Mouse (Mus musculus): ENCODE measurements around the gene Dmap1. TPM values are rescaled to one million over a fixed set of nuclear protein-coding genes. Genes with fewer than 3 reads are reported as not detected.
A peak's percentile ranks its signal among the peaks of the same experiment; 100 is the strongest.

The Dmap1 gene
- polyA plus RNA-seq, 1 experiment from 2014 or later, result 72.1 TPM

- no peak overlapping the region for H3K4me2 ChIP-seq (replicated peaks)
- ATAC-seq (ENCODE audit: low FRiP score), result peak; percentile 59; the same call in 1 of the 2 replicates
- H3K36me3 ChIP-seq, result peaks cover 40% of the 10 kb centered on the region
- H3K27me3 ChIP-seq, result no peaks in the 10 kb centered on the region
- no peak overlapping the region for H3K27ac ChIP-seq
- H3K9ac ChIP-seq, result no peak overlapping the region
- 57% methylated on average over 9 of the region's 9 CpGs for WGBS
- no peaks in the 10 kb centered on the region for H3K9me3 ChIP-seq (replicated peaks)
- H3K4me3 ChIP-seq, result no peak overlapping the region
- peaks cover 6% of the 10 kb centered on the region for H3K4me1 ChIP-seq
Measured at GRCm38 (mm10) chr4:117672042-117672441, 10.0 kb downstream of the Dmap1 start.

GRCm38 (mm10) chr4:117669874-117670273 lies 12.2 kb downstream of the Dmap1 start:
- Histone ChIP-seq H3K9ac (no peak overlapping the region), H3K27ac (no peak overlapping the region), H3K4me3 (no peak overlapping the region), H3K9me3 (replicated peaks) (no peaks in the 10 kb centered on the region), H3K4me1 (peaks cover 12% of the 10 kb centered on the region), H3K36me3 (peaks cover 21% of the 10 kb centered on the region), H3K4me2 (replicated peaks) (no peak overlapping the region), H3K27me3 (no peaks in the 10 kb centered on the region)
- no peak for ATAC-seq (ENCODE audit: low FRiP score)
- WGBS, result 81% methylated on average over 7 of the region's 7 CpGs

GRCm38 (mm10) chr4:117666054-117666453 lies 16.0 kb downstream of the Dmap1 start:
- 66% methylated on average over 8 of the region's 8 CpGs for WGBS
- peaks cover 9% of the 10 kb centered on the region; the same call in 1 of the 2 replicates for H3K4me1 ChIP-seq
- no peak overlapping the region for H3K9ac ChIP-seq
- no peaks in the 10 kb centered on the region for H3K36me3 ChIP-seq
- no peak overlapping the region for H3K4me2 ChIP-seq (replicated peaks)
- ATAC-seq (ENCODE audit: low FRiP score), result 0 out of 2 replicates have a peak, but pooled peaks have one; percentile 35
- H3K27ac ChIP-seq, result 0 out of 2 replicates have a peak overlapping the region, but pooled peaks have one; percentile 36
- H3K4me3 ChIP-seq, result no peak overlapping the region
- H3K9me3 ChIP-seq (replicated peaks), result no peaks in the 10 kb centered on the region
- H3K27me3 ChIP-seq, result no peaks in the 10 kb centered on the region

GRCm38 (mm10) chr4:117665531-117665930 lies 16.5 kb downstream of the Dmap1 start:
- Histone ChIP-seq H3K4me2 (replicated peaks) (no peak overlapping the region), H3K27ac (peak overlapping the region; percentile 80), H3K9ac (no peak overlapping the region), H3K36me3 (no peaks in the 10 kb centered on the region), H3K9me3 (replicated peaks) (no peaks in the 10 kb centered on the region), H3K4me3 (no peak overlapping the region), H3K4me1 (peaks cover 9% of the 10 kb centered on the region; the same call in 1 of the 2 replicates), H3K27me3 (no peaks in the 10 kb centered on the region)
- no peak for ATAC-seq (ENCODE audit: low FRiP score)
- 69% methylated on average over 7 of the region's 7 CpGs for whole genome bisulfite sequencing

- peak; percentile 71 for ATAC-seq (ENCODE audit: low FRiP score)
- H3K36me3 ChIP-seq, result no peaks in the 10 kb centered on the region
- H3K9me3 ChIP-seq (replicated peaks), result no peaks in the 10 kb centered on the region
- H3K9ac ChIP-seq, result no peak overlapping the region
- H3K4me3 ChIP-seq, result no peak overlapping the region
- H3K27me3 ChIP-seq, result no peaks in the 10 kb centered on the region
- 68% methylated on average over 10 of the region's 10 CpGs for WGBS
- H3K4me1 ChIP-seq, result peaks cover 9% of the 10 kb centered on the region; the same call in 1 of the 2 replicates
- no peak overlapping the region for H3K4me2 ChIP-seq (replicated peaks)
- peak overlapping the region; percentile 80; the same call in 1 of the 2 replicates for H3K27ac ChIP-seq
Measured at GRCm38 (mm10) chr4:117664411-117665137, 17.5 kb downstream of the Dmap1 start.

- no peaks in the 10 kb centered on the region for H3K27me3 ChIP-seq
- no peaks in the 10 kb centered on the region for H3K36me3 ChIP-seq
- H3K4me3 ChIP-seq, result no peak overlapping the region
- no peak overlapping the region for H3K4me2 ChIP-seq (replicated peaks)
- H3K4me1 ChIP-seq, result peaks cover 42% of the 10 kb centered on the region
- H3K27ac ChIP-seq, result 0 out of 2 replicates have a peak overlapping the region, but pooled peaks have one; percentile 71
- no peak for ATAC-seq (ENCODE audit: low FRiP score)
- H3K9ac ChIP-seq, result no peak overlapping the region
- 97% methylated on average over 5 of the region's 5 CpGs for WGBS
- H3K9me3 ChIP-seq (replicated peaks), result no peaks in the 10 kb centered on the region
Measured at GRCm38 (mm10) chr4:117660001-117660400, 22.1 kb downstream of the Dmap1 start.

- Histone ChIP-seq H3K4me2 (replicated peaks) (no peak overlapping the region), H3K4me1 (peaks cover 51% of the 10 kb centered on the region), H3K9ac (no peak overlapping the region), H3K27ac (peak overlapping the region; percentile 71), H3K27me3 (no peaks in the 10 kb centered on the region), H3K4me3 (no peak overlapping the region), H3K36me3 (no peaks in the 10 kb centered on the region), H3K9me3 (replicated peaks) (no peaks in the 10 kb centered on the region)
- ATAC-seq (ENCODE audit: low FRiP score), result peak; percentile 51; the same call in 1 of the 2 replicates
- WGBS, result 59% methylated on average over 14 of the region's 14 CpGs
Measured at GRCm38 (mm10) chr4:117658582-117659444, 23.3 kb downstream of the Dmap1 start.

GRCm38 (mm10) chr4:117657646-117658045 lies 24.4 kb downstream of the Dmap1 start:
- no peaks in the 10 kb centered on the region for H3K36me3 ChIP-seq
- no peak overlapping the region for H3K4me2 ChIP-seq (replicated peaks)
- H3K4me3 ChIP-seq, result no peak overlapping the region
- H3K9ac ChIP-seq, result no peak overlapping the region
- peaks cover 56% of the 10 kb centered on the region for H3K4me1 ChIP-seq
- no peaks in the 10 kb centered on the region for H3K9me3 ChIP-seq (replicated peaks)
- ATAC-seq (ENCODE audit: low FRiP score), result no peak
- WGBS, result 70% methylated on average over 4 of the region's 4 CpGs
- 0 out of 2 replicates have a peak overlapping the region, but pooled peaks have one; percentile 1 for H3K27ac ChIP-seq
- H3K27me3 ChIP-seq, result no peaks in the 10 kb centered on the region

- no peak overlapping the region for H3K4me3 ChIP-seq
- WGBS, result 17% methylated on average over 6 of the region's 6 CpGs
- H3K36me3 ChIP-seq, result no peaks in the 10 kb centered on the region
- ATAC-seq (ENCODE audit: low FRiP score), result no peak
- no peak overlapping the region for H3K9ac ChIP-seq
- peaks cover 62% of the 10 kb centered on the region for H3K4me1 ChIP-seq
- 0 out of 2 replicates have a peak overlapping the region, but pooled peaks have one; percentile 9 for H3K27ac ChIP-seq
- H3K27me3 ChIP-seq, result no peaks in the 10 kb centered on the region
- H3K4me2 ChIP-seq (replicated peaks), result no peak overlapping the region
- H3K9me3 ChIP-seq (replicated peaks), result no peaks in the 10 kb centered on the region
Measured at GRCm38 (mm10) chr4:117656961-117657360, 25.1 kb downstream of the Dmap1 start.

GRCm38 (mm10) chr4:117655500-117655863 lies 26.6 kb downstream of the Dmap1 start:
- Histone ChIP-seq H3K9me3 (replicated peaks) (no peaks in the 10 kb centered on the region), H3K4me1 (peaks cover 68% of the 10 kb centered on the region), H3K27ac (peak overlapping the region; percentile 71), H3K36me3 (no peaks in the 10 kb centered on the region), H3K4me3 (no peak overlapping the region), H3K27me3 (no peaks in the 10 kb centered on the region), H3K9ac (no peak overlapping the region), H3K4me2 (replicated peaks) (no peak overlapping the region)
- ATAC-seq (ENCODE audit: low FRiP score), result no peak
- WGBS, result 39% methylated on average over 5 of the region's 5 CpGs

GRCm38 (mm10) chr4:117654703-117655499 lies 27.2 kb downstream of the Dmap1 start:
- 43% methylated on average over 9 of the region's 9 CpGs for WGBS
- Histone ChIP-seq H3K27ac (peak overlapping the region; percentile 71), H3K4me1 (peaks cover 68% of the 10 kb centered on the region), H3K27me3 (no peaks in the 10 kb centered on the region), H3K9ac (peak overlapping the region; percentile 0; the same call in 1 of the 2 replicates), H3K9me3 (replicated peaks) (no peaks in the 10 kb centered on the region), H3K36me3 (no peaks in the 10 kb centered on the region), H3K4me3 (no peak overlapping the region), H3K4me2 (replicated peaks) (no peak overlapping the region)
- no peak for ATAC-seq (ENCODE audit: low FRiP score)

All from hindbrain, embryonic 12.5 days (tissue).